Mouse (Mus musculus) heart, embryonic 16.5 days (tissue): ENCODE measurements around the gene Zranb3. TPM values are rescaled to one million over a fixed set of nuclear protein-coding genes. Genes with fewer than 3 reads are reported as not detected.
"Not testable (repeated sequence)": the region's sequence is repeated elsewhere in the genome, so short reads cannot be mapped to it uniquely, and the experiment has no call there.

Experiments used
- ATAC-seq: fragments of 200-750 bp; cut with Nextera tagmentation; replicated peaks from 2 replicates; pipeline ENCODE4 v1.8.0; 2017; ENCODE audit warnings: moderate number of reproducible peaks; ENCODE audit not compliant: insufficient read depth, low FRiP score; ENCODE audit errors: extremely low read depth
- H3K27ac ChIP-seq: fragments of 300-500 bp; sonication (generic); 2 replicates; pipeline ENCODE4 v1.5.1; 2014; ENCODE audit warnings: mild to moderate bottlenecking, low read length, control low read depth, moderate library complexity
- H3K27me3 ChIP-seq: fragments of 300-500 bp; sonication (generic); 2 replicates; pipeline ENCODE4 v1.6.1; 2014; ENCODE audit warnings: low read length, mixed read lengths; ENCODE audit not compliant: control insufficient read depth, insufficient read depth
- H3K36me3 ChIP-seq: fragments of 300-500 bp; sonication (generic); 2 replicates; pipeline ENCODE4 v1.6.1; 2014; ENCODE audit not compliant: control insufficient read depth, insufficient read depth
- H3K4me1 ChIP-seq: fragments of 300-500 bp; sonication (generic); 2 replicates; pipeline ENCODE4 v1.6.1; 2014; ENCODE audit warnings: low read length, mixed read lengths; ENCODE audit not compliant: control insufficient read depth, insufficient read depth
- H3K4me2 ChIP-seq: fragments of 300-500 bp; sonication (generic); 2 replicates; pipeline ENCODE4 v1.6.1; 2014; ENCODE audit warnings: low read depth, mild to moderate bottlenecking, control low read depth, low read length
- H3K4me3 ChIP-seq: fragments of 300-500 bp; sonication (generic); 2 replicates; pipeline ENCODE4 v1.5.1; 2014; ENCODE audit warnings: mild to moderate bottlenecking, control low read depth, low read length
- H3K9ac ChIP-seq: fragments of 300-500 bp; sonication (generic); 2 replicates; pipeline ENCODE4 v1.6.1; 2014; ENCODE audit warnings: low read length, control low read depth
- H3K9me3 ChIP-seq: fragments of 300-500 bp; sonication (generic); replicated peaks from 2 replicates; pipeline ENCODE4 v1.6.1; 2016; ENCODE audit warnings: low read length; ENCODE audit not compliant: control insufficient read depth
- WGBS: fragments of 180-500 bp; shearing (Covaris S2); extraction: QIAGEN DNeasy Blood & Tissue Kit; methylation state at CpG from one replicate; pipeline ENCODE4 v1.1.7; 2014; 5-methylcytosine and 5-hydroxymethylcytosine counted together
- polyA plus RNA-seq: library from polyadenylated mRNA; unstranded; fragments of >200 nt; fragmentation: Nextera tagmentation; extraction: Ambion mirVana; gene quantifications from 2 replicates; pipeline ENCODE4 v1.2.1, GENCODE M21; 2015

The Zranb3 gene
- 6.1 and 7.1 TPM in 2 replicates for polyA plus RNA-seq

DNA sequence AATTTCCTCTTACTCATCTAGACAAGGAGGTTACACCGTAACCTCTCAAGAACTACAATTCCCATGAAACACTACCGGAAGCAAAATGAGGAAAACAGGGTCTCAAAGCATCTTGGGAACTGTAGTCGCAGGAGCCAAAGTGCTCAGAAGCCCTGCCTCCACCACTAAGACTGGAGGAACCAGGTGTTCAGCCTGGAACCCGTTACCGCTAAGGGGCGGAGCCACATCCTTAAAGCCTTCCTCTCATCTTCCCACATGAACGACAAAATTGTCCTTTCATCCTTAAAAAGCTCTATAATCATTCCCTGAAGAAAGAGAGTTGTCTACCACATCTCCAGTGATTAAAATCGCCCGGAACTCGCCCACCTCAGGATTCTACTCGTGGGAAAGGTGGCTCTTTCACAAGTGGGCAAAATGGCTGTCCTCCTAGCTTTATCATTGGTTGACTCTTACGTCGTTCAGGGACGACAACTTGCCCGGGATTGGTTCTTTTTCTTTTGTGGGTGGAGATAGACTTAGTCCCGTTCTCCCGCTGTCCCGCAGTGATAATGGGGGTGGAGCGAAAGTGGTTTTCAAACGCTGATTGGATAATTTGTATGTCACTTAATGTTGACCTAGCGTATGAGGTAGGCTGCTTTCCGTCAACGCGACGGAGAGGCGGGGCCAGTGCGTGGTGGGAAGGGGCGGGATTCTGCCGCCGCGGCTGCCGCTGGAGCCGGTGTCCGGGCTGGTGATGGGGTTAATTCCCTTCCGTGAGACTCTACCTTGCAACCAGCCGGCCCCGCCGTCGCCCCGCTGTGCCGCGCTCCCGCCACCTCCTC is at the start of gene Zranb3, which contains the start of gene R3hdm1:
Gene Zranb3 (minus strand): TSS at position 407 of the 821 bp plus-strand sequence.
Gene R3hdm1 (plus strand): TSS at position 661 of the 821 bp plus-strand sequence.
- Histone ChIP-seq H3K36me3 (no peaks in the 10 kb centered on the region), H3K4me1 (peaks cover 13% of the 10 kb centered on the region), H3K9me3 (no peaks in the 10 kb centered on the region), H3K27ac (peak within 1 kb of the TSS; percentile 96), H3K9ac (peak within 1 kb of the TSS; percentile 90), H3K4me3 (peak within 1 kb of the TSS; percentile 80), H3K4me2 (peak within 1 kb of the TSS; percentile 91), H3K27me3 (no peaks in the 10 kb centered on the region)
- peak; percentile 96 for ATAC-seq
- under 1% methylated on average over 43 of the region's 43 CpGs for WGBS

DNA sequence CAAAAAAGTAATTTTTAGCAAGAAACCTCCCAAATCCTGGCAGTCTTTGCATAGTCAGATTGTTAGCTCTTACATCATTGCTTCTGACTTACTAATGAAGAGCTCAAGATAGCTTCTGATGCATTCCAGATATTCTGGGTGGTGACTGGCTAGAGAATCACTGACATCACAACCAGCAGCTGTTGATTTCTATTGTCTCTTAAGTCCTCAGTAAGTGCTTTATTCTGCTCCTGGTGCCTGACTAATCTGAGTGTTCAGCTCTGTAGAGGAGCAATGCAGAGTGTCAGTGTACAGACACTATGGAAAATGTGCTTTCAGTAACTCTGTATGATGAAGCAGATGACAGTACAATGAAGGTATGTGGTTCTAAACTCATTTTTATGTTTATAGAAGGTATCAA is 38.9 kb upstream of the Zranb3 start:
- no peaks in the 10 kb centered on the region for H3K36me3 ChIP-seq
- no peak overlapping the region for H3K4me3 ChIP-seq
- H3K9me3 ChIP-seq: no peaks in the 10 kb centered on the region
- no peaks in the 10 kb centered on the region for H3K4me1 ChIP-seq
- no peak overlapping the region for H3K9ac ChIP-seq
- no peaks in the 10 kb centered on the region for H3K27me3 ChIP-seq
- no peak overlapping the region for H3K27ac ChIP-seq
- ATAC-seq: no peak
- H3K4me2 ChIP-seq: no peak overlapping the region

DNA sequence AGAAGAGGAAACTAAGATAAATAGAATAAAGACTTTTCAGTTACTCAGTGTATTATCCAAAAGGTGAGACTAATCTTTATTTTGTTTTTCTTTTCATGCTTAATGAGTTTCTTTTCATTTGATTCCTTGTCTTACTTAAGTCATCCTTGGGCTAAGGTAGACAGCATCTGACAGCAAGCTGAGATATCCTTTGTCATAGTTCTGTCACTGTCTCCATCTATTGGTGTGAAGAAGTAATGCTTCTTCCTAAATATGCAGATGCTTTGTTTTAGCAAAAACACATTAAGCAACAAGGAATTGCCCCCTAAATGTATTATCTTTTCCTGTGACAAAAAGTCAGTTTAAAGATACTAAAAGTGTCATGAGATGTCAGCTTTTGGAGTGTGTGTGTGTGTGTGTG is 38.2 kb upstream of the Zranb3 start:
- Histone ChIP-seq H3K9ac (no peak overlapping the region), H3K27ac (no peak overlapping the region), H3K27me3 (no peaks in the 10 kb centered on the region), H3K9me3 (no peaks in the 10 kb centered on the region), H3K36me3 (no peaks in the 10 kb centered on the region), H3K4me3 (no peak overlapping the region), H3K4me2 (no peak overlapping the region), H3K4me1 (no peaks in the 10 kb centered on the region)
- ATAC-seq: no peak

DNA sequence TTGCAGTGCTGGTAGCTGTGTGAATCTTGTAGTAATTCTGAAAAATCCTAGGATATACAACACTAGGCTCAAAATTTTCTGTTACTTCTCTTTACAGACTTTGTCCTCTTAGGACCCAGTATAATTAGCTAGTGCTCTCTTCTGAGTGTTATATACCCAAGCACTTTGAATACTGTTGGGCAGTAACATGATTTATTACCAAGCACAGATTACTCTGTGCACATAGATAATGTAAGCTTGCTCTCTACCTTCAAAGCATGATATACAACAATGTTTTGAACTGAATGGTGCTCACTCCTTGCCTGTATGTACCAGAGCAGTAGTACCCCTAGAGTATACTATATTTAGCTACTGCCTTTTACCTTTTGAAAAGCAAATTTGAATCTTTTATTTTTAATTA is 33.4 kb upstream of the Zranb3 start:
- H3K4me1 ChIP-seq, H3K9ac ChIP-seq, H3K4me2 ChIP-seq, ATAC-seq, H3K27me3 ChIP-seq, H3K27ac ChIP-seq, H3K36me3 ChIP-seq, H3K4me3 ChIP-seq, H3K9me3 ChIP-seq: not testable (repeated sequence)

DNA sequence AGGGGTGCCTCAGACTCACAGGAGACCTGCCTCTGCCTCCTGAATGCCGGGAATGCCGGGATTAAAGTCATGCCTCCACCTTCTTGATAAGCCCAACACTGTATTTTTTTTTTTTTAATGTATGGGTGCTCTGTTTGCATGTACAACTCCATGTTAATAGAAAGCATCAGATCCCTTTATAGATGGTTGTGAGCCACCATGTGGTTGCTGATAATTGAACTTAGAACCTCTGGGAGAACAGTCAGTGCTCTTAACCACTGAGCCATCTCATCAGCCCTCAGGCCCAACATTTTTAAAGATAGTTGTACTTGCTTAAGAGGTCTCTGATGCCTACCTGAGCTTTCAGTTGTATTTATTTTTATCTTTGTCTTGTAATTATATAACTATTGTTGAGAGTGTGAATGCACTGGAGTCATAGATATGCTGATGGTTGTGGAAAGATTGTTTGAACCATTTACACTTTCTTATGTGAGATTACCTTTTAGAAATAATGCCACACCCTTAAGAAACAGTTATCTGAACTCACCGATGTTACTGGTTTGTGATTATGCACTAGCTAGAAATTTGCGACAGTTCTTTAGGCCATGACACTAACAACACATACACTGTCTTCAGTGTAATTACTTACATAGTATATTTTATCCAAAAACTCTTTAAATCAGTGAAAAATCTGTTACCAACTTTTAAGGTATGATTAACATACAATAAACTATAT is 18.2 kb upstream of the Zranb3 start:
- no peak for ATAC-seq
- no peak overlapping the region for H3K27ac ChIP-seq
- H3K36me3 ChIP-seq: 0 out of 2 replicates have a peak, but pooled peaks cover 2% of the 10 kb centered on the region
- 72% methylated on average over 4 of the region's 4 CpGs for WGBS
- no peak overlapping the region for H3K4me3 ChIP-seq
- H3K9ac ChIP-seq: no peak overlapping the region
- no peaks in the 10 kb centered on the region for H3K4me1 ChIP-seq
- no peak overlapping the region for H3K4me2 ChIP-seq
- no peaks in the 10 kb centered on the region for H3K27me3 ChIP-seq
- H3K9me3 ChIP-seq: no peaks in the 10 kb centered on the region

DNA sequence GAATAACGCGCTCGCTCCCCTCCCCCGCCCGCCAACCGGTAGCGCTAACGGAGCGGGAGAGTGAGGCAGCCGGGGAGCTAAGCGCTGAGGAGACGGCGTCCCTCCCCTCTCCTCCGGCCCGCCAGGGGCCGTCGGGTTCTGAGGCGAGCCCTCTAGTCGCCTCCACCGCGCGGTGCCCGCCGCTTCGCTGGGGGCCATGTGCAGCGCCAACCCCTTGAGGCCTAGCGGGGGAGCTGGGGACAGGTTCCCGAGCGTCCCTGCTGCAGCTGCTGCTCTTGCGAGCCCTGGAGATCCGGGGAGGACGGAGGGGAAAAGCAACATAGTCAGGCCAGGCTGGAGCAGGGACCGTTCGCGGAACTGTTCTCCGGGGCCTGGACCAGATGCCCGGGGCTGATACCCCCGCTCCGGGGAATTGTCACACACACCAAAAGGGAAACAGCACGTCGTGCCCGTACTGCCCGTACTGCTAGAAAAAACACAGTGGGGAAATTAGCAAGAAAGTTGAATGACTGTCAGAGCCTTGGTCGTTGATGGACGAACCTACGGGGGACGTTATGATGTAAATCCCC is 757 bp upstream of the Zranb3 start:
- Histone ChIP-seq H3K9ac (peak overlapping the region; percentile 90), H3K27me3 (no peaks in the 10 kb centered on the region), H3K36me3 (no peaks in the 10 kb centered on the region), H3K9me3 (no peaks in the 10 kb centered on the region), H3K4me1 (peaks cover 13% of the 10 kb centered on the region), H3K27ac (peak overlapping the region; percentile 96), H3K4me3 (peak overlapping the region; percentile 80), H3K4me2 (peak overlapping the region; percentile 91)
- peak; percentile 43 for ATAC-seq
- under 1% methylated on average over 45 of the region's 47 CpGs for WGBS

DNA sequence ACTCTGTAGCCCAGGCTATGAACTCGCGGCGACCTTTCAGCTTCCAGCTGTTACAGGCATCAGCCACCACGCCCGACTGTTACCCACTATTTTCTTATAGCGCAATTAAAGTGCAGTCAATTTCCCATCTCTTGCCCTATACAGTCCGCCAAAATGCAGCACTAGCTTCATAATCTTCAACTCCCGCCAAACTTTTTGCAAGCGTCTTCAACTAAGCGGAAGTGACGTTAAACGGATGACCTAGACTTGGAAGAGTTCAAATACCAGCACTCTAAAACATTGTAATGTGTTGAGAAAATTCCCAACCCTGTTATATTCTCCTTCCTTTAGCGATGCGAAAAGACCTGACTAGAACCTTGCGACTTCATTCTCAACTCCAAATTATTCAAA is 601 bp downstream of the Zranb3 start:
- peak overlapping the region; percentile 71 for H3K4me2 ChIP-seq
- H3K4me1 ChIP-seq: peaks cover 13% of the 10 kb centered on the region
- H3K36me3 ChIP-seq: no peaks in the 10 kb centered on the region
- under 1% methylated on average over 15 of the region's 15 CpGs for WGBS
- no peaks in the 10 kb centered on the region for H3K9me3 ChIP-seq
- H3K9ac ChIP-seq: peak overlapping the region; percentile 74
- H3K27me3 ChIP-seq: no peaks in the 10 kb centered on the region
- peak; percentile 24; the same call in 1 of the 2 replicates for ATAC-seq
- H3K4me3 ChIP-seq: peak overlapping the region; percentile 80
- peak overlapping the region; percentile 94 for H3K27ac ChIP-seq

DNA sequence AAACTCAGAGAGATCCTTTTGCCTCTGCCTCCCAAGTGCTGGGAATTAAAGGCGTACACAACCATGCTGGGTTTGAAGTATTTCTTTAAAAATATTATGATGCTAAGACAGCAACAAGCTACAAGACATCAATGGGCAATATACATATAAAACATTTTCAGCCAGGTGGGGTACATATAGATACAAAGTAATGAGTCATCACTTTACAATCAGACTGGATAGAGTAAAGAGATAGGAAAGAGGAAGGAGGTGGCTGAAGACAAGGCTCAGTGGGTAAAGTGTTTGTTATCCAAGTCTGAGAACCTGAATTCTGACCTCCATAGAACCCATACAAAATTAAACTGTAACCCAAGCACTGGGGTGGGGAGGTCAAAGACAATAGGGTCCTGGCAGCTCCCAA is 4.5 kb downstream of the Zranb3 start:
- H3K9me3 ChIP-seq: no peaks in the 10 kb centered on the region
- H3K27ac ChIP-seq: no peak overlapping the region
- no peak overlapping the region for H3K4me3 ChIP-seq
- H3K36me3 ChIP-seq: no peaks in the 10 kb centered on the region
- H3K27me3 ChIP-seq: no peaks in the 10 kb centered on the region
- peaks cover 3% of the 10 kb centered on the region; the same call in 1 of the 2 replicates for H3K4me1 ChIP-seq
- no peak overlapping the region for H3K4me2 ChIP-seq
- 100% methylated on average over 1 of the region's 1 CpGs for WGBS
- no peak for ATAC-seq
- no peak overlapping the region for H3K9ac ChIP-seq

DNA sequence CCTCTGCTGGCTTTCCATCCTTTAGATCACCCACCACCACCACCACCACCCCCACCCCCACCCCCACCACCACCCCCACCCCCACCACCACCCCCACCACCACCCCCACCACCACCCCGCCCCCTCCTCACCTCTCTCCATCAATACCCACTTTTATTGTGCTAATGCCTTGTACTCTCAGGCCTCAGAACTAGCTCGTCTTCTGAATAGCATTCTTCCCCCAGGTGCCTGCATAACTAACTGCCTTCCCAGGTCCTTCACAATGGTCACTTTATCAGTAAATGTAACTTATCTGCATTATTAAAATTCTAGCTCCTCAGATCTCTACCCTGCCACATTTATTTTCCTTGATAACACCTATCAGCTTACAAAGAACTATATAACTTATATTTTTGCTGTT is 8.2 kb downstream of the Zranb3 start:
- 60% methylated on average over 1 of the region's 2 CpGs for WGBS
- Histone ChIP-seq H3K4me2 (no peak overlapping the region), H3K27ac (no peak overlapping the region), H3K27me3 (no peaks in the 10 kb centered on the region), H3K9ac (no peak overlapping the region), H3K4me3 (no peak overlapping the region), H3K36me3 (peaks cover 5% of the 10 kb centered on the region), H3K4me1 (no peaks in the 10 kb centered on the region), H3K9me3 (no peaks in the 10 kb centered on the region)
- ATAC-seq: no peak
